Mouse (Mus musculus) lung, adult 2 months (tissue): Measurements from ENCODE around the gene Tdrd6.

Experiments
- CTCF ChIP-seq: fragments of 200-500 bp; IDR thresholded peaks from 2 replicates; pipeline ENCODE4 v1.5.1; 2011; ENCODE audit warnings: mild to moderate bottlenecking, low read length, control low read depth; ENCODE audit not compliant: insufficient read depth
- POLR2A ChIP-seq: fragments of 200-500 bp; IDR thresholded peaks from 2 replicates; pipeline ENCODE4 v1.6.1; 2011; ENCODE audit warnings: low read depth, mild to moderate bottlenecking, control low read depth, low read length, borderline replicate concordance; ENCODE audit errors: extremely low read depth

DNA sequence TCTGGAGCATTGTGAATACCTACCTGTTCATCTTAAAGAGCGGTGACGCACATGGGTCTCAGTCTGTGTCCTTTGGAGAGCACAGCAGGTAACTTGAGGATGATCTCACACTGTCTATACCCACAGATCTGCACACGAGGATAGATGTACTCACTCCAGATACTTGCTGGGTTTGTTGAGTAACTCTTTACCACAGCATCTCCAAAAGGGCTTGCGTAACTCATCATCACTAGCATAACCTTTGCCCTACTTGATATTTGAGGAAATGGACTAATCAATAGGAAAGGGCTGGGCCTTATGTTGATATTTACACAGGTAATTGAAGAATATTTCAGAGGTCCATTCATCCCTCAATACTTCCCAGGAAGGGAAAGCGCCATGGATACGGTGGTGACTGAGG, 40.3 kb downstream of the Tdrd6 start:
- TF ChIP-seq POLR2A, result no peak
- no peak for TF ChIP-seq CTCF
